Mouse (Mus musculus) granulocyte monocyte progenitor cell, adult 5-6 weeks (primary cell): ENCODE data around the gene Lzts3. TPM values are rescaled to one million over a fixed set of nuclear protein-coding genes. Genes with fewer than 3 reads are reported as not detected.

Source experiments
- ATAC-seq: replicated peaks from 2 replicates; pipeline ENCODE4 v1.8.0; 2016; ENCODE audit warnings: mild to moderate bottlenecking, moderate TSS enrichment, inconsistent platforms; ENCODE audit not compliant: poor library complexity, severe bottlenecking
- total RNA-seq, 2 experiments: library from RNA; stranded (forward) in 1 of 2; stranded (reverse) in 1 of 2; fragments of 200-712, 200-1000 nt in 1 of 2; fragments of >200 nt in 1 of 2; fragmentation: Nextera tagmentation in 1 of 2; gene quantifications; 2 replicates each; pipeline ENCODE4 v1.2.3; 2014 to 2017

Gene Lzts3
- total RNA-seq, 2 experiments from 2014 or later: 0.57 to 1.2 TPM

- no peak for ATAC-seq
Observed at GRCm38 (mm10) chr2:130638101-130638611, 4.4 kb downstream of the Lzts3 start.

DNA sequence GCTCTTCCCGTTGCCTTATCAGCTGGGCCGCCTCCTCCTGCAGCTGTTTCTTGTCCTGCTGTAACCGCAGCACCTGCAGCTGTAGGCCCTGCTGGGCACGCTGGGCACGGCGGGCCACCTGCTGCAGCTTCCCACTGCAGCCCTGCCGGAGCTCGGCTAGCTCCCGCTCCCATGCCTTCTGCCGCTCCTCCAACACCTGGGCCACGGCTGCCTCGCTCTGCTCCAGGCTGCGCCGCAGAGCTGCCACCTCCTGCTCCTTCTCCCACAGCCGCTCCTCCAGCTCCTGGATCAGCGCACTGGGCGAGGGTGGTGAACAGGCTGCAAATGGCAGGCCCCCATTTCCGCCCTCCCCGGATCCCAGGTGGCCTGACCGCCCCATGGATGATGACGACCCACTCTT, 6.8 kb downstream of the Lzts3 start:
- ATAC-seq: peak; percentile 57

GRCm38 (mm10) chr2:130634739-130635411, 7.7 kb downstream of the Lzts3 start:
- peak; percentile 25 for ATAC-seq

DNA sequence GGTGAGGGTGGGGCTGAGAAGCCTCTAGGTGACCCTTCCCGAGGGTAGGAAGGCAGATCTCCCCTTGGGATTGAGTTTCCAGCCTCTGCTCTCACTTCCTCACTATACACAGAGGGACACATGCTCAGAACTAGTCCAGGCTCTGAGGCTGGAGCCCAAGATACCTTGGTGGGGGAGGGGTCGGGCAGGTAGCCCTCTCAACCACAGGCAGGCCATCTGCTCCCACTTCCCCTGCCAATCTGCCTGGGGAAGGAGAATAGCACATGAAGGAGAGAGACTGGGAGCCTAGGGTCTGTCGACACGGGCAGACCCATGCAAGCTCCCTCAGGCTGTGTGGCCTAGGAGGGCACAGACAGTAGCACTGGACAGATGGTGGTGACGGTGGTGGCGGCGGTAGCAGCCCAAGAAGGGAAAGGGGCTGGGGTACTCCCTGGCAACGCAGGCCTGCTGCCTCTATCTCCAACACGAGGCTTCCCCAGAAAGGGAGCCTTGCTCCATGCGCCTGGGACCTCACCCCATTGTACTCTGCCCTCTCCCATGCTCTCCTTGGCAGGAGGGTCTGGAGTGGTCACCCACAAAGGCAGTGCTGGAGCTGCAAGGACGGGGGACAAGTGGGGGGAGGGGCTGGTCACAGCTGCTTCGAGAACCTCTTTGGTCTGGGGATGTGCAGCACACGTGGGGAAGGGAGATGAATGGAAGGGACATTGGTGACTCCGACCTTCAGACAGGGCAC, 8.4 kb downstream of the Lzts3 start:
- no peak for ATAC-seq

DNA sequence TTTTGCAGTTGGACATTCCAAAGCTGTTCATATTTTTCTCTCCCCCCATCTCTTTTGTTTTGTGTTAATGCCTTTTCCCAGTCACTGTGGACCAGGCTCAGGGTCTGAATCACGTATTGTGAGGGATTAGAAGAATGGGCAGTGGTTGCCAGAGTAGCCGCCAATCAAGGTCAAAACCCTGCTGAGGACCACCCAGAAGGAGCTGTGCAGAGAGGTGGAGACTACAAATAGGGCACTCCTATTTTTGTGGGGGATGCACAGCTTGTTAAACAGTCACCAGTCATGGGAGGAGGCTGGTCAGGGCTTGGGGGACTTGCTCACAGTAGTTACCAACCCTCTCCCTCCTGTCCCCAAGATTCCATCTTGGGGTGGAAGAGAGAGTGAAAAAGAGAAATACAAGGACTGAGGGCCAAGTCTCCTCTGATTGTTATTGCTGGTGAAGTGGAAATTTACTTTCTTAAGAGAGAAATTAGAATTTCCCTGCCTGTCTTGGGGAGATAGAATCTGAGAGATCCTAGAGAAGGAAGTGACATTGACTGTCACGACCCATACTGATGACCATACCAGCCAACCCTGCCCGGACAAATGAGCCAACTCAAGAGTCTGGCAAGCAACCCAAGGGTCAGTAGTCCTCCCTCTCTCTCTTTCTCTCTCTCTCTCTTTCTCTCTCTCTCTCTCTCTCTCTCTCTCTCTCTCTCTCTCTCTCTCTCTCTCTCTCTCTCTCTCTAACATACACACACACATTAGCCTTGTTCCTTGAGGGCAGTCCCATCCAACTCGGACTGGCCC, 9.5 kb downstream of the Lzts3 start:
- ATAC-seq: no peak

GRCm38 (mm10) chr2:130632416-130632815, 10.2 kb downstream of the Lzts3 start:
- no peak for ATAC-seq

DNA sequence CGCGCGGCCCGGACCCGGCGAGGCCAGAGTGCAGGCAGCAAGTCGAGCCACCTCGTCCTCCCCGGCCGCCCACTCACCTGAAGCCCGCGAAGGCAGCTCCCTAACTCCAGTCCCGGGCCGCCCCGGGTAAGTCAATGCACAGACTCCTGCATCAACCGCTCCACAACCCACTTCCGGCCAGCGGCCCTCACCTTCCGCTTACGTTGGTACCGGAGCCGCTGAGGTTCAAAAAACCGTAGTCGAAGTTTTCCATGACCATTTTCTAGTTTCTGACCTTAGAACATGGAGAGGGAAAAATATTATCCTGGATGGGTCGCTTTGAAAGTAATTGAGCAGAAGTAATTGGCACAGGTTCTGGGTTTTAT, 12.8 kb downstream of the Lzts3 start, which contains the start of the genes Fastkd5 and Ubox5:
TSS of gene Fastkd5 (minus strand) at position 189 of the 365 bp plus-strand sequence.
TSS of gene Ubox5 (minus strand) at position 200 of the 365 bp plus-strand sequence.
- ATAC-seq: peak; percentile 78

DNA sequence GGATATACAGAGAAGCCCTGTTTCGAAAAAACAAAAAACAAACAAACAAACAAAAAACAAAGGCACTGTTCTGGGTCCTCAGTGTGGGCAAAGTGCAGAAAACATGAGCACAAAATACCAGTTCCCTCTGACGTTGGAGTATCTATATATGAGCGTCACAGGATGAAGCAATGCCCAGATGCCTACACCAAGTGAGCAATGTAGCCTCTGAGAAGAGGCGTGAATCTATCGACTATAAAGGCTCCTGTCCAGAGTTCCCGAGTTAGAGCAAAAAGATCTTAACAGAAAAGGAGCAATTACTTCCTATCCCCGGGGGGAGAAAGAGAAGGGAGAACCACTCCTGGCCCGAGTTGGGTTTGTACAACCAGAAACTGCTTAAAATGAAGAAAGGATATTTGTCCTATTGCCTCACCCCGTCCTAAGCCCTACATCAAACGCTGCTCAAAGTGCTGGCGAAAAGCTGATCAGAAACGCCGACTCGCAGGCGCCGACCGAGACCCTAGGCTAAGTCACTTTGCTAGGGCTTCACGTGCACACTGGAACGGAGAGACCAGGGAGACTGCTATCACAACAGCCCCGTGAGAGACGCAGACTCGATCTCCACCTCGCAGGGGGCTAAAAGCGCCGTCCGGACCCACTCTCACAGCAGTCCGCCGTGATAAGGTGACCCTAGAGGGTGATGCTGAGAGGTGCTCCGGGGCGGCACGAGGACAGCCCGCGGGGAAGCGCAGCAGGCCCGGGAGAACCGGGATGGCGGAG, 13.3 kb downstream of the Lzts3 start:
- ATAC-seq: peak; percentile 72

GRCm38 (mm10) chr2:130628424-130628823, 14.2 kb downstream of the Lzts3 start:
- ATAC-seq: no peak

DNA sequence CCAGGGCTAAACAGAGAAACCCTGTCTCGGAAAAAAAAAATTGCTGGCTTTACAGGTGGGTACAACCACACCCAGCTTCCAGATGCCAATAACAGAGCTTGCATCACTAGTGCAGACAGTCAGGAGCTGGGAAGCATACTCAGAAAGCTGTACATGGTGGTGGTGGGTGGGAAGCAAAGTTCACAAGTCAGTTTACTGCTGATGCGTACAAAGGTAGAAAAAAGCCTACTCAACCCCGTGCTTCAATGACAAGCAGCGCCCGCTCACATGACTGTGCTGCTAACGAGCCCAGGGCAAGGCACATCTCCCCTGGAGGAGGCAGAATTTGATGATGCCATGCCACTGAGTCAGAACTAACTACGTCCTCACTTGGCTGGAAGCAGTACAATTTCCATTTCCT, 23.6 kb downstream of the Lzts3 start:
- no peak for ATAC-seq

DNA sequence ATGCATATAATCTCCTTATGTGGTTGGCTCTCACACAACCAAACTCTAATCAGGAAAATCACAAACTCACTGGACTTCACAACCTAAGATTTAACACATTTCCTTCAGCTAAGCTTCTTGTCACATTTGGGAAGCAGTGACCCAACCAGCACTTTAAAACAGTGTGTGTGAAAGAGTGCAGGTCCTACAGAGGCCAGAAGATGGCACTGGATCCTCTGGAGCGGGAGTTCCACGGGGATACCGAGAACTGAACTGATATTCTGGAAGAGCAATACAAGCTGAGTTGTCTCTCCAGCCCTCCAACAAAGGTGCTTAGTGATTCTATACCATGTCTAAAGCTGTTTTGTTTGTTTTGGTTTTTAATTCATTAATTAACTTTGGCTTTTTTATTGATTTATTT, 29.5 kb downstream of the Lzts3 start:
- no peak for ATAC-seq

DNA sequence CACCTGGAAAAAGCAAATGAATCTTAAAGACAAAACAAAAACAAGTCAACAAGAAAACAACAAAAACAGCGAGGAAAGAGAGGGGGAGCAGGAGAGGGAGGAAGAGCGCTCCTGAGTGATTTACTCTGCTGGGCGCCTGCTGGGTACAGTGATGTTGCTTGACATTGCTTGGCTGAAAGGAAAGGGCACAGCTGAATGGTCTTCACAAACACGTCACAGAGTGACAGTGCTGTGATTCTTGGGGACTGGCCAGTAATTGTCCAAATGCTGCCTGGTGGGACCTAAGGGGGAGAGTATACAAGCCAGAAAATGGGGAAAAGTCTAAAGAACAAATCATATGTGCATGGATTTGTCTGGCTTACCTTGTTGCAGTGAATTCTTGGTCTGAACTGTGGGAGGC, 40.4 kb downstream of the Lzts3 start:
- ATAC-seq: no peak

- ATAC-seq: no peak
Observed at GRCm38 (mm10) chr2:130598399-130598798, 44.2 kb downstream of the Lzts3 start.

DNA sequence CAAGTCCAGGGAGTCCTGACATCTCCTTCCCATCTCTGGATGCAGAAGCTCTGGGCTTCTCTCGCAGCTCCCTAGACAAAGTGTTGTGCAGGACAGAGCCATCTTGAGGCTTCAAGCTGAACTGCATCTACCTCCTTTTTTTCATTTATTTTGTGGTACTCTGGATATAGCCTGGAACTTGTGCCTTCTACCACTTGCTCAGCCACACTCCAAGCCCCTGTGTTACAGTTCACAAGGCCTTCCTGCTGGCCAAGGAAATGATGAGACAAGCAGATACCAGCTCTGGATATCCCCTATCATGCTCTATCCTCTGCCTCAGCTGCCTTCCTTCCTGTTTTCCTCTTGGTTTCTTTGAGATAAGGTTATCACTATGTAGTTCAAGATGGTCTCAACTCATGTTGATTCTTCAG, 45.0 kb downstream of the Lzts3 start:
- peak; percentile 50 for ATAC-seq

DNA sequence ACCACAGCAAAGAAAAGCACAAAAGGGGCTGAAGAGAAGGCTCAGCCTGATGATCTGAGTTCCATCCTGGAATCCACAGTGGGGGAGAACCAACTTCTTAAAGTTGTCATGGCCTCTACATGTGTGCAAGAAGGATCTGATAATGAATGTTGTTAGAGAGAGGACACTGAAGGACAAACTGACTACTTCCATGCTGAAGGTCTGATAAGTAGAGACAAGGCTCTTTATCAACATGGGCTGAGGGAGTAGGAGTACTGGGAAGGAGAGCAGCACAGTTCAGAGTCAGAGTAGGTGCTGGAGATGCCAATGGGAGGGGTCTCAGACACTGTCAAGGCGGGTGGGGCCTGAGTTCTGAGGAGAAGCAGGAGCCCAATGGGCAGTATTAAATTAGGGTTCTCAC, 47.0 kb downstream of the Lzts3 start:
- no peak for ATAC-seq

GRCm38 (mm10) chr2:130591016-130591415, 51.6 kb downstream of the Lzts3 start:
- ATAC-seq: no peak

- ATAC-seq: no peak
Observed at GRCm38 (mm10) chr2:130589761-130590160, 52.8 kb downstream of the Lzts3 start.

- ATAC-seq: no peak
Observed at GRCm38 (mm10) chr2:130589157-130589556, 53.4 kb downstream of the Lzts3 start.

GRCm38 (mm10) chr2:130588373-130588772, 54.2 kb downstream of the Lzts3 start:
- no peak for ATAC-seq

DNA sequence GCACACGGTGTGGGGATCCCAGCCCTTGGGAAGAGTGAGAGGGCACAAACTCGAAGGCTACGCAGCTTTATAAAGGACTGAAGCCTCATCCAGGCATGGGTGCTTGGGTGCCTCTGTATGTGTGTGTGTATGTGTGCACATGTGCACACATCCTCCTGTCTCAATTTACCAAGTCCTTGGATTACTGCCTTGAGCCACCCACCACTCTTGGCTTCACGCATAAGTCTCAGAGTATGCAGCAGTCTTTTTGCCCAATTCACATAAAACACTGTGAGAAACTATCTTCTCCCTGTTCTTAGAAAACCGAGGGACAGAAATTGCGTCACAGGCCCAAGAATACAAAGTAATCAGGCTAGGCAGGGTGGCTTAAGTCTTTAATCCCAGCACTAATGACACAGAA, 56.6 kb downstream of the Lzts3 start:
- no peak for ATAC-seq
